Mouse (Mus musculus) spleen, adult 10 weeks (tissue): ENCODE data around the gene Pmel. TPM values are rescaled to one million over a fixed set of nuclear protein-coding genes. Genes with fewer than 3 reads are reported as not detected.

Experiments used
- polyA plus RNA-seq: library from polyadenylated mRNA; stranded (reverse); fragments of 350-450 nt; fragmentation: Illumina TruSeq; extraction: RNeasy Lipid Tissue Mini Kit (QIAGEN cat#74804); gene quantifications from one replicate; pipeline ENCODE4 v1.2.3, GENCODE M21; 2015; ENCODE audit warnings: low replicate concordance; ENCODE audit not compliant: insufficient read depth

Gene Pmel
- polyA plus RNA-seq = 0.30 TPM

GRCm38 (mm10) chr10:128703895-128704294 lies at the start of gene Pmel:
TSS of gene Pmel (plus strand) at chr10:128704195.

GRCm38 (mm10) chr10:128673763-128674468 lies 30.1 kb upstream of the Pmel start, which contains the start of gene Suox:
TSS of gene Suox (minus strand) at chr10:128674073.

GRCm38 (mm10) chr10:128695992-128696807 lies 7.8 kb upstream of the Pmel start, which contains the start of gene Rab5b:
TSS of gene Rab5b (minus strand) at chr10:128696264.

GRCm38 (mm10) chr10:128704491-128705316 lies 709 bp downstream of the Pmel start, which contains the start of gene Cdk2:
TSS of gene Cdk2 (minus strand) at chr10:128705031.

GRCm38 (mm10) chr10:128744680-128745601 lies 40.9 kb downstream of the Pmel start, which contains the start of gene Dgka:
TSS of gene Dgka (minus strand) at chr10:128744855.

GRCm38 (mm10) chr10:128747646-128748251 lies 43.8 kb downstream of the Pmel start, which contains the start of gene Pym1:
TSS of gene Pym1 (plus strand) at chr10:128747889.

Other genes starting within 250 kb of the Pmel start
- 93.2 TPM for gene Smarcc2, start 244.9 kb upstream of the Pmel start, polyA plus RNA-seq
- gene Myl6, start 210.1 kb upstream of the Pmel start, polyA plus RNA-seq = 874 TPM
- gene Myl6b, start 205.5 kb upstream of the Pmel start, polyA plus RNA-seq = 0.25 TPM
- gene Esyt1, start 178.3 kb upstream of the Pmel start, polyA plus RNA-seq = 82.6 TPM
- gene Zc3h10, start 156.4 kb upstream of the Pmel start, polyA plus RNA-seq = 10.0 TPM
- gene Rpl41, start 154.9 kb upstream of the Pmel start, polyA plus RNA-seq = 904 TPM
- gene Pa2g4, start 138.2 kb upstream of the Pmel start, polyA plus RNA-seq = 149 TPM
- 2.2 TPM for gene Erbb3, start 114.5 kb upstream of the Pmel start, polyA plus RNA-seq
- gene Rps26, start 77.4 kb upstream of the Pmel start, polyA plus RNA-seq = 387 TPM
- 1.4 TPM for gene Ikzf4, start 58.2 kb upstream of the Pmel start, polyA plus RNA-seq
- 11.8 TPM for gene Suox, start 30.1 kb upstream of the Pmel start, polyA plus RNA-seq
- gene Rab5b, start 7.9 kb upstream of the Pmel start, polyA plus RNA-seq = 110 TPM
- 64.5 TPM for gene Cdk2, start 836 bp downstream of the Pmel start, polyA plus RNA-seq
- 222 TPM for gene Dgka, start 40.7 kb downstream of the Pmel start, polyA plus RNA-seq
- gene Pym1, start 43.7 kb downstream of the Pmel start, polyA plus RNA-seq = 26.8 TPM
- gene Mmp19, start 86.7 kb downstream of the Pmel start, polyA plus RNA-seq = 4.1 TPM
- gene Dnajc14, start 99.9 kb downstream of the Pmel start, polyA plus RNA-seq = 63.9 TPM
- gene Tmem198b, start 100.2 kb downstream of the Pmel start, polyA plus RNA-seq = 10.7 TPM
- gene Sarnp, start 113.1 kb downstream of the Pmel start, polyA plus RNA-seq = 193 TPM
- gene Ormdl2, start 117.5 kb downstream of the Pmel start, polyA plus RNA-seq = 55.9 TPM
- 20.5 TPM for gene Gdf11, start 187.5 kb downstream of the Pmel start, polyA plus RNA-seq
- gene Cd63, start 196.8 kb downstream of the Pmel start, polyA plus RNA-seq = 133 TPM
- 10.6 TPM for gene Rdh5, start 218.7 kb downstream of the Pmel start, polyA plus RNA-seq
- 64.2 TPM for gene Bloc1s1, start 219.8 kb downstream of the Pmel start, polyA plus RNA-seq
- gene Itga7, start 229.6 kb downstream of the Pmel start, polyA plus RNA-seq = 1.9 TPM